Mouse (Mus musculus) gastrocnemius, adult 18-20 months (tissue): ENCODE measurements at regions not wholly inside any gene's neighbourhood (a gene's known extent, or its start where the extent isn't known, plus 50 kb on each side); places are given as distances from the start of the nearest gene placed in this dataset.

Experiments used
- DNase-seq: peaks from one replicate; pipeline ENCODE4 v3.0.0; 2021; ENCODE audit warnings: low spot score

DNA sequence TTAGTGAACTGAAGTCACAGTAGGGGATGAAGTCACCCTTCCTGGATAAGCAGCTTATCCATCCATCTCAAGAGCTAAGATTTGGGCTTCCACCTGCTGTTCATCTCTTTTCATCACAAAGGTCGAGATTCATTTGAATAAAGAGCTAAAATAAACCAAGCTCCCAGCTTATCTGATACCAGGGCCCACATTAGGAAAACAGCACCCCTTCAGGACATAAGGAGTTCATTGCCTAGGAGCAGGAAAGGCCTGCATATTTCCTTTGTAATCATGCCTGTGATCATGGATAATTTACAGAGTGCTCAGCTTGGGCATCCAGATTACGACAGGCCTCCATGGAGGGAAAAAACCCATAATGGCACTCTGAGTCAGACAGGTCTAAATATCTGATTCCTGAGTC is 190.7 kb upstream of the Klhl29 start:
- no peak for DNase-seq

DNA sequence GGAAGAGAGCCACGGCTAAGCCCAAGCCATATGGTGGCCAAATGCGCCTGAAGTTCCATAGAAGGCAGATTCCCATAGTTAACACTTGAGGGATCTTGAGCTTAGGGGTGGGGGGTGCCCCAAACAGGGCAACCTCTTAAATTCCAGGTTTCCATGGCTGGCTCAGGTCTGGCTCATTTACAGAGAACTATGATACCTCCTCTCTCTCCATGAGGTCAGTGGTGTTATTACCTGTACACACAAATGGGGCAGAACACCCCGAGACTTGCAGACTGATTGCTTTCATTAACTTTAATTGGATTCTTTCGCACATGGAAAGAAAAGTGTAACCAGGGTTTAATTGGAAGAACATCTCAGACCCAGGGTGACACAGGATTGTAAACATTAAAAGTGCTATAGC is 177.1 kb upstream of the Klhl29 start:
- DNase-seq: no peak

DNA sequence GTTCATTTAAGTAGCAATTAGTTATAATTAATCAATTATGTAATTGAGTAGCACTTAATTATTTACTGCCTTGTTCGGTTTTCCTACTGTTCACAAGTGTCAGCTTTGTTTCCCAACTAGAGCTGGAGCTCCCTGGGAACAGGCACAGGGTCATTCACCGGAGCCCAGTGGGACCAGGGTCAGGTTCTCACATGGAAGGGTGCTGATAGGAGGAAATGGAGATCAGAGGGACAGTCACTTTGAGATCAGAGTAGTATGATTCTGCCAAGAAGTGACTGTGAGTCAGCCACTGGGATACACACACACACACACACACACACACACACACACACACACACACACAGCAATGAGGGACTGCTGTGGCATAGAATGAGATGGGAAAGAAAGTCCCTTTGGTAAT is 176.4 kb upstream of the Klhl29 start:
- DNase-seq: no peak

DNA sequence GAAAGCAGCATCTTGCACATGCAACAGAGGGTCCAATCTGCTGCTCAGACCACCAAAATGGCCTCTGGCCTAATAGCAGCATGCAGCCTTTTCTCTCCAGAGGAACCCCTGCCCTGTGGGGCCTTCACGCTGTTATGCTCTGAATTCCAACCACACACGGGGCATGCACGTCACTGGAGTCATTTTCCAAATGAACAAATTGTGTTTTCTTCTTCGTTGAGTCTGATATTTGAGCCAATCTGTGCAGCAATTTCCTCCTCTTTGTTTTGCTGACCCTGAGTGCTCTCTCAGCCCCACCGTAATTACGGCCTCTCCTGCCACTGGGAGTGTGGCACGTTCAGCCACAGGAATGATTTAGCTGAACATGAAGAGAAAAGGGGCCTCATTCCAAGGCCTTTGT is 174.3 kb upstream of the Klhl29 start:
- DNase-seq: no peak

DNA sequence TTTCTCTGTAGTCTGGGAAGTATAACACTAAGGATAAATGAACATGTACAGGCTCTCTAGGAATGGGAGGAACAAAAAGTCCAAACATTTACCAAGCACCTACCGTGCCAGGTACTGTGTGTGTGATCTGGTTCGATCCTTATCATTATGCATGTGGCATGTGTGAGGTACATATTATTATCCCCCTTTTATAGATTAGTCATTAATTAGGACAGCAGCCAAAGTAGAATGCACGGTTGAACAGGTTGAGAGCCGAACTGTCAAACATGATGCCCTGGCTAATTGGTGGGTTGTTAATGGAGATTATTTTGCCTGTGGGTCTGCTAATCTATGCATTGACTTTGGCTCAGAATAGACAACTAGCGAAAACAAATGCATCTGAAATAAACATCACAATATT is 172.2 kb upstream of the Klhl29 start:
- DNase-seq: no peak

DNA sequence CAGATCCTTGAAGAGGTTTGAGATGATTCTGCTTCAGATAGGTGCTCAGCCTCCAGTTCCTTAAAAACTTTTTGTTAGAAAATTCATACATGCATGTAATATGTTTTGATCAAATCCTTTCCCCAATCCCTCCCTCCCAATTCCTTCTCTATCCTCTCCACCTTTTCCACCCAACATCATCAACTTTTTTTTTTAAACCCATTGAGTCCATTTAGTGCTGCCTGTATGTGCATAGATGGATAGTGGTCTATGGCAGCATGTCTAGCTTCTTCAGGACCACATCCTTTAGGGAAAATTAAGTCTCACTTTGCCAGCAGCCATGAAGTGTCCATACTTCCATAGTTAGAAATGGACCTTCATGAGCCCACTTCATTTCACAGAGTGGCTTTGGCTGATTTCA is 167.2 kb upstream of the Klhl29 start:
- DNase-seq: no peak

DNA sequence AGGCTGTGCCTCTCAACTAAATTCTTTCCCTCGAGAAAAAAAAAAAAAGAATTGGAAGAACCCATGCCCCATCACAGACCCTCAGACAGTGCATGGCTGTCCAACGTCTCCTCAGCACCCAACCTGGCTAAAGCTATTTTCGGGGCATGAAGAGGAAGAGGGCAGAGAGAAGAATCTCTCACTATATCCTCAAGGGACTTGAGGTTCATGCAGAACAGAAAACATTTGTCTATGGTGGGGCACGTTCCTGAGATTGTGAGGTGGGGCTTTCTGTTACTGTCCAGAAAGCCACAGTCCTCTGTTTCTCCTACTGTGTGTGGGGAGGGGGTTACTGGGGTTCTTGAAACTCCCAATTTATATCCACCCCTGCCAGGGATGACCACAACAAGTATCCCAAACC is 120.8 kb upstream of the Klhl29 start:
- no peak for DNase-seq

DNA sequence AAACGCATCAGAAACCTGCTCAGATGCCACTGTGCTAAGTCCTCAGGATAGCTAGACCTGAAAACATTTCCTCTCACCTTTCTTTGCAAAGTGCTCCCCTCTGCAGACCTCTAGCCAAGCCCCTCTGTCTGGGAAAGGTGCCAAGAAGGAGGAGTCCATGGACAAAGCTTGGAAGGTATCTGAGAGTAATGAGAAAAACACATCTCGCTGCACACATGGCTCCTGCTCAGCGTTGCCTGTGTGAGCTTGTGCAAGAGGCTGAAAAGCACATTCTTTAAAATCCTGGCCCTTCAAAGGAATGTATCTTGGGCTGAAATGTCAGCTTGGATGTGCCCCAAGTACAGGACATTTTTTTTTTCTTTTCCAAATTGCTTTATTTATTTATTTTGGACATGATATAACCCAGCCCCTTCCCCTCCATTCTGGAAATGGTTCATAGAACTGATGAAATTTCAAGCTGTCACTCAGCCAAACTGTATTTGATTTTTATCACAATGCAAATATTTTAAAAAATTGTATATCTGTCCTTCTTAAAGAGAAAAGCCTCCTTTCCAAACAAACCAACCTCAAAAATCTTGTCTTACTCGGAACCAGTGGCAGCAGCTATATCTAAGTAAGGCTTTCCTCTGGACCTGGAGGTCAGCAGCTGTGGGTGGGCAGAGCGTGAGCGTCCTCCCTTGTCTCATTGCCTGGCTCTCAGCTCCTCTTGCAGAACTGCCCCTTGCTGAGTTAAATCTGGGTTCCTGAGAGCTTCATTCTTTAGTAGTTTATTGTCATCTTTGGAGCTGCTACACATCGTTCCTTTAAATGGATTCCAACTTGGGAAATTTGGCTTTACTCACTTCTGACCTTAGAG is 119.4 kb upstream of the Klhl29 start:
- DNase-seq: no peak

DNA sequence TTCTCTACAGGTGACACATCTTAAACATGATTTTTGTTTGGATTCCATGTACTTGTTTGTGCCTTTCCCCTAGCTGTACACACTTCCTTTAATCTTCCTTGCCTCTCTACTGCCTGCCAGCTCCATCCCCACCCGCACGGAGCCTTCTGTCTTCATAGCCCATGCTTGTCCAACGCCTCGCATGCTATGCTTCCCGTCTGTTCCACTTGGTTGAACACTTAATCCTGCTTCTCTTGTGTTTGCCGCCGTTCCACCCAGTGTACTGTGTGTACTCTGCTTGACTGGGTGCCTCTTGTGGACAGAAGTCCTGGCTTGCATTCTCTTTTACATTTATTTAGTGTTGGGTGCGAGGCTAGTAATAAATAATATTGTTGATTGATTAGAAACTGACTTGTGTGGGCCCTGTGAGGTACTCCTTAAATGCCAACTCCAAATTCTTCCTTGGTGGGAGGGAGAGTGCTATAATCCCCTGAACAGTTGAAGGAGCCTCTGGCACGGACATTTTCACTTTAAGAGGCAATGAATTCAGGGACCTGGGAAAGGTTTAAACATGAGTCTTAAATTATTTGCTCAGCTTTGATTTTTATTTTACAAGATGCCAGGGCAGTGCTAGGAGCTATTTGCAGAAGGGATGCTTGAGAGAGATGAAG is 88.9 kb upstream of the Klhl29 start:
- no peak for DNase-seq

DNA sequence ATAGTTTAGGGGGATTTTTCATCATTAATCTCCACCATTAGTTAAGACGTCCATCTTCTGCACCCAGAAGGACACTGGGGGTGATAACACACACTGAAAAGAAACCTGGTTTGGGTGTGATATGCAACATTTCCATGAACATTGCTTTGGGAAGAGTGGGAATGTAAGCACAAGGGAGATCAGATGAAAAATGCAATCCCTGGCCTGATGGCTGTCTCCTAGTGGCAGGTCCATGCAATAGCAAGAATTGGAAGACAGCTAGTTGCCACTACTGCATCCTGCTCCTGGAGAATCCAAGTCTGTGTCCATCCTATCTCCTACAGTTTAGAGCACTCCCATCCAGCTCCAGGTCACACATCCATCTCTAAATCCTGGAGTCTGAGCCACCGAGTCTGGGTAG is 77.7 kb upstream of the Klhl29 start:
- no peak for DNase-seq

DNA sequence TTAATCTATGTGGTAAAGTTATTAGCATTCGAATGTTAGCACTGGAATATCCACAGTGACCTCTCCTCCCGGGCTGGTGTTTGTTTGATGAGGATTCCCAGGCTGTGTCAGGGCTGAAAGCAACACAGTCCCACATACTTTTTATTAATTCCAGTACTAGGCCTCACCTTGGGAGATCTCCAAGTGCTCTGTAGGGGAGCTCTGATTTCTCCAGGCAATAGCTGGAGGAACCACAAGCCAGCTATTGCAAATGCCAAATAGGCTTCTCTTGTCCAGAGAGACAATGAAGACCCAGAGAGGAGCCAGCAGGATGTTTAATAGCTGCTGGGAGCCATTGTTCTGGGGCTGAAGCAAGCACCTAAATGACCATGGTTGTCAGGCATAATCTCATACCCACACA is 68.2 kb upstream of the Klhl29 start:
- peak; percentile 12 for DNase-seq

DNA sequence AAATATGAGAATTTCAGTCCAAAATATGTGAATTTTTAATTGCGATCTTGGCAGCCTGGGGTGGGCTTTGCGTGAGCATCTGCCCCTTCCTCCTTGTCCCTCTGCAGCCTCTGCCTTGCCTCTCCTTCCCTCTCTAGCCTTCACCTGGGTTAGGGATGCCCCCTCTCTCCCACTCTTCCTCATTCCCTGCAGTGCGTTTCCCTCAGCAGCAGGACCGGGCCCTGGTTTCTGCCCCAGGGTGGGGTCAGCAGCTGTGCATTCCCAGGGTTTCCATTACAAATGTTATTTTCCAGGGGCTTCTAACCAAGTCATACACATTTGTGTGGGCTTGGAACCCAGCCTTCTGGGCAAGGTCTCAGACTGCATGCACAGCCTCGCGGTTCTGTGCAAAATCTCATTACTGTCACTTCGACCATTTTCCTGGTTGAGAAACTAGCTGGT is 67.6 kb upstream of the Klhl29 start:
- no peak for DNase-seq

DNA sequence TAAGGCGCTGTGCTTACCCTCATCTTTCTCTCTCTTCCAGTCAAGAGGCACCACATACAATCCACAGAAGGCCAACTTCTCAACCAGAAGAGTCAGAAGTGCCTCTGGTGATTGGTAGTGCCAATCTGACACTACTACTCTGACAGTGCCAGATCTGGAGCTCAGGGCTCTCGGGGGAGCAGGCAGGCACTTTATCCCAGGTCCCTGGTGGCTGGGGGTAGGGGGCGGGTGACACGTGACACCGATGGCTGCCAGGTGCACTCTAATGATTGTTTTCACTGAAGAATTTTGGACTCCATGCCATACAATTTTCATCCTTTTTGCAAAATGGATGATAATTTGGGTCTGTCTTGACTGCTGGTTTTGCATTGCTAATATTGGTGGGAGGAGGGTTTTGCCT is 67.2 kb upstream of the Klhl29 start:
- no peak for DNase-seq

DNA sequence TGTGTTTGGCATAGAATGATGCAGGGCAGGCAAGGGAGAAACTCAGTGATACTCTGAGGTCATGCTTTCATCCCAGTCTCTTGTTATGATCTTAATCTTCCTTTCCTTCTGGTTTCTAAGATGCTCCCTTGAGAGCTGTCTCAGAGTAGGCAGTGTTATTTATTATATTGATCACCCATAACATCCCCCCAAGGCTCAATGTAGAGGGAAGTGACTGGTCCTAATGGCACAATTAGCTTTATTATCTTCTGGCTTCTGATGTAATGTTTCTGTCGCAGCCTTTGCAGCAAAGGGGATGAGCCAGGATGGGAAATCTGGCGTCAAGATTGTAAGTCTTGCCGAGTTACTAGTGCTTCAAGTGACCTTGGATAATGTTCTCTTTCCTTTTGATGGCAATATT is 65.0 kb upstream of the Klhl29 start:
- DNase-seq: no peak

DNA sequence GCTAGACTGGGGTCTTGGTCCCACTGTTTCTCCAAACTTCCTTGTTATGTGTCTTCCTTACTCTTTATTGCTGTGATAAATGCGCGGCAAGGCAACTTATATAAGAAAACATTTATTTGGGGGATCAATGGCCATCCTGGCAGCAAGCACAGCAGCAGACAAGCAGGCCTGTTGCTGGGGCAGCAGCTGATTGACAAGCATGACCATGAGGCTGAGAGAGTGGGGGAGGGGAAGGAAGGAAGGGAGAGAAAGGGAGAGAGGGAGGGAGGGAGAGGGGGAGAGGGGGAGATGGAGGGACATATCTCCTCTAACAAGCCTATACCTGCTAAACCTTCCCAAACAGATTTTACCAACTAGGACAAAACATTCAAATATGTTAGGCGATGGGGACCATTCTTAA is 60.4 kb upstream of the Klhl29 start:
- DNase-seq: no peak

DNA sequence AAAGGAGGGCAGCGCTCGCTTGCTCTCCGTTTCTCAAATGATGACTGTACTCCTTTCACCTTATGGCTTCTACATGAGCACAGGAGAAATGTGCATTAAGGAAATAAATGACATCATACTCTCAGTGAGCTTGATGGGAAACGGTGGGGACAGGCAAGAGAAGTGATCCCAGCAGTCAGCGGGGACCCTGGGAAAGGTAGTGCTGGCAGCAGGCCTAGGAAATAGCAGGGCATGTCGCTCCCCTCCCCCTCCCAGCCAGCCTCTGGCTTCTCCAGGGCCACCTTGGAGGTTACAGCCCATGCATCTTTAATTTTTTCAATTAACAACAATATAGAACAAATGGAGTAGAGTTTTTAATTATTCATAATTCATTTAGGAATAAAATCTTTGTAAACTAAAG is 58.6 kb upstream of the Klhl29 start:
- DNase-seq: no peak

DNA sequence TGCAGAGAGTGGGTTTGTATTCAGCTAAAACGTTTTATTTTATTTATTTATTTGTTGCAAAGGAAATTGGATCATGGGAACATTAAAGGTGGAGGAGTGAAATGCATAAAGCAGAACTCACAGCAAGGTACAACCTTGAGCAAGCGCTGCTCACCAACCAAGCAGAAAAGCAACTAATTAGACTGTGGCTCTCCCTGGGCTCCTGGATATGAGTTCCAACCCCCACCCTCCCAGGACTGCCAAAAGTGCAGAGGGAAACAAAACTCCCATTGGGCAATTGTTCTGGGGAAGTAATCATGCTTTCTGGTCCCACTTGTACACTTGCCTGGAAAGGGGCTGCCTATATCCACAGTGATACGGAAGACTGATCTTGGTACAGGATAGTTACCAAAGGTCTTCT is 57.2 kb upstream of the Klhl29 start:
- no peak for DNase-seq

DNA sequence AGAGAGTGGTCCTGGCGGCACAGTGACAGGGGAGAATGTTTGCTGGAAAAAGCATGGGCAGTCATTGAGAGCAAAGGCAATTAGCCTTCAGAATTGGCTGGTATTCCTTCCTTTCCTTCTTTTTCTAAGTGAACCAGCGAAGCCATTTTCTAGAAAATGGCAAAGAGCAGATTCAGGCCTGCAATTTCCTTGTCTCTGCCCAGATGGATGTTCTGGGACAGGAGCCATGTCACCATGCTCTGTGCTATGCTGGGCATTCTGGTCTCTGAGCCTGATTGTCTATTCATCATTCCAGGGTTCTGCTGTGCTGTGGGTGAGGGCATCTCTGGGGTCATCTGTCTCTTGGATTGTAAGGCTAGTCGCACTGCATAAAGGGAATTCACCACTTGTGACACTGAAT is 53.3 kb upstream of the Klhl29 start:
- no peak for DNase-seq
